Mouse (Mus musculus): ENCODE data around the gene B3galnt2.

- TF ChIP-seq CTCF (IDR thresholded peaks at IDR 0.05; ENCODE audit: low read depth) (no peak), EP300 (IDR thresholded peaks at IDR 0.05; ENCODE audit: low read depth) (no peak)
These were observed 61.3 kb downstream of the B3galnt2 start for GRCm38 (mm10) chr13:14015609-14016008.
